Mouse (Mus musculus): ENCODE measurements at regions not wholly inside any gene's neighbourhood (a gene's known extent, or its start where the extent isn't known, plus 50 kb on each side); places are given as distances from the start of the nearest gene placed in this dataset.
"Not testable (repeated sequence)": the region's sequence is repeated elsewhere in the genome, so short reads cannot be mapped to it uniquely, and the experiment has no call there.

DNA sequence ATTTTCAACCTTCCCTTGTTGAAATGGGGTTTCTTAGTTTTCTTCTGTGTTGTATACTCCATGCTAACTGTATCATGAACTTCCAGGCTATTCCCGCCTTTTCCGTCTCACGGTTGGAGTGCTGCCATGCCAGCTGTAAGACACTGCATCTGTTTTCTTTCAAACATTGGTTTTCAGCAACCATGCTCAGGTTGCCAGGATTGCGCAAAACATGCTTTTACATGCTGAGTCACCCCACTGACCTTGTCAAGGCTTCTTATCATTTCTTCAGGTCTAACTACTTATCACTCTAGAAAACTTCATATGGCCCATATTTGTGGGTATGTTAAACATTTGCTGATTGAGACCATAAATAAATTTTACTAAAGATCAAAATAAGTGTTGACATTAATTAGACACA is 551.2 kb downstream of the Tlr4 start:
- ATAC-seq (ENCODE audit: low FRiP score) = no peak

DNA sequence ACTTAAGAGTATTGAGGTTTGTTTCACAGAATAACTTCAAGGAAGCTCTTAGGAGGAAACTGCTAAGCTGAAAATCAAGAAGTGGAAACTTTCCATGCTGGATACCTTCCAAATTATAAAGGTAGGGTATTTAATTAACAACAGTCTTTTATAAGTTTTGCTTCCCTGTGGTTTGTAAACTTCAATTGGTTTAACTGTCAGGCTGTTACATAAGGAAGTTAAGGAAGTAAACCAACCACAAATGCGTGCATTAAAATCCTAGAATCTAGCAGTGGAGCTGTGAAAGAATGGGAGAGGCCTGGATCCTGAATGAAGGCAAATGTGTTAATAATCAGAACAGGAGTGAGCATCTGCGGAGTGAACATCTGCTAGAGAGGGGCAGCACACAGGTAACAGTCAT is 560.5 kb downstream of the Tlr4 start:
- no peak overlapping the region for H3K27ac ChIP-seq (ENCODE audit: low read depth, low read length)
- DNase-seq (ENCODE audit: low spot score) = no peak
- H3K4me1 ChIP-seq (ENCODE audit: insufficient read depth, low read length) = no peaks in the 10 kb centered on the region
- no peak overlapping the region for H3K4me2 ChIP-seq (ENCODE audit: low read depth, low read length, poor library complexity, severe bottlenecking)
- H3K27me3 ChIP-seq (ENCODE audit: insufficient read depth, low read length) = no peaks in the 10 kb centered on the region
- no peak overlapping the region for H3K9ac ChIP-seq (replicated peaks; ENCODE audit: low read length, poor library complexity, severe bottlenecking)
- H3K36me3 ChIP-seq (ENCODE audit: insufficient read depth, low read length) = no peaks in the 10 kb centered on the region
- WGBS = 91% methylated on average over 2 of the region's 2 CpGs
- ATAC-seq (ENCODE audit: low FRiP score) = no peak
- H3K4me3 ChIP-seq (ENCODE audit: low read depth, low read length) = no peak overlapping the region
- TF ChIP-seq CTCF (IDR thresholded peaks at IDR 0.05) = no peak
- no peaks in the 10 kb centered on the region for H3K9me3 ChIP-seq (ENCODE audit: low read length)

More for the DNA sequence above, 551.2 kb downstream of the Tlr4 start:
- Histone ChIP-seq H3K4me2 (ENCODE audit: low read depth, low read length, poor library complexity, severe bottlenecking) (no peak overlapping the region), H3K4me3 (ENCODE audit: low read depth, low read length) (no peak overlapping the region), H3K9me3 (ENCODE audit: low read length) (no peaks in the 10 kb centered on the region), H3K9ac (replicated peaks; ENCODE audit: low read length, poor library complexity, severe bottlenecking) (no peak overlapping the region), H3K4me1 (ENCODE audit: insufficient read depth, low read length) (no peaks in the 10 kb centered on the region), H3K27ac (ENCODE audit: low read depth, low read length) (no peak overlapping the region), H3K36me3 (ENCODE audit: insufficient read depth, low read length) (no peaks in the 10 kb centered on the region), H3K27me3 (ENCODE audit: insufficient read depth, low read length) (no peaks in the 10 kb centered on the region)
- WGBS = 96% methylated on average over 4 of the region's 4 CpGs
- no peak for DNase-seq (ENCODE audit: low spot score)
- TF ChIP-seq CTCF (IDR thresholded peaks at IDR 0.05) = no peak

GRCm38 (mm10) chr4:67402977-67403376 is 575.6 kb downstream of the Tlr4 start:
- Histone ChIP-seq H3K27ac (ENCODE audit: low read depth, low read length) (no peak overlapping the region), H3K4me2 (ENCODE audit: low read depth, low read length, poor library complexity, severe bottlenecking) (no peak overlapping the region), H3K9me3 (ENCODE audit: low read length) (no peaks in the 10 kb centered on the region), H3K36me3 (ENCODE audit: insufficient read depth, low read length) (no peaks in the 10 kb centered on the region), H3K9ac (replicated peaks; ENCODE audit: low read length, poor library complexity, severe bottlenecking) (no peak overlapping the region), H3K4me1 (ENCODE audit: insufficient read depth, low read length) (no peaks in the 10 kb centered on the region), H3K27me3 (ENCODE audit: insufficient read depth, low read length) (no peaks in the 10 kb centered on the region), H3K4me3 (ENCODE audit: low read depth, low read length) (no peak overlapping the region)
- no peak for TF ChIP-seq CTCF (IDR thresholded peaks at IDR 0.05)
- ATAC-seq (ENCODE audit: low FRiP score) = no peak
- 87% methylated on average over 4 of the region's 4 CpGs for WGBS
- DNase-seq (ENCODE audit: low spot score) = no peak

GRCm38 (mm10) chr4:67424064-67424463 is 596.7 kb downstream of the Tlr4 start:
- DNase-seq (ENCODE audit: low spot score) (no peak), ATAC-seq (ENCODE audit: low FRiP score) (no peak)
- no peaks in the 10 kb centered on the region for H3K9me3 ChIP-seq (ENCODE audit: low read length)
- H3K4me1 ChIP-seq (ENCODE audit: insufficient read depth, low read length) = no peaks in the 10 kb centered on the region
- no peak overlapping the region for H3K9ac ChIP-seq (replicated peaks; ENCODE audit: low read length, poor library complexity, severe bottlenecking)
- H3K4me2 ChIP-seq (ENCODE audit: low read depth, low read length, poor library complexity, severe bottlenecking) = no peak overlapping the region
- H3K27ac ChIP-seq (ENCODE audit: low read depth, low read length) = no peak overlapping the region
- WGBS = 88% methylated on average over 1 of the region's 1 CpGs
- H3K27me3 ChIP-seq (ENCODE audit: insufficient read depth, low read length) = no peaks in the 10 kb centered on the region
- H3K36me3 ChIP-seq (ENCODE audit: insufficient read depth, low read length) = no peaks in the 10 kb centered on the region
- TF ChIP-seq CTCF (IDR thresholded peaks at IDR 0.05) = no peak
- no peak overlapping the region for H3K4me3 ChIP-seq (ENCODE audit: low read depth, low read length)

- H3K9me3 ChIP-seq (ENCODE audit: low read length) = no peaks in the 10 kb centered on the region
- ATAC-seq (ENCODE audit: low FRiP score) = no peak
These were observed 598.3 kb downstream of the Tlr4 start for GRCm38 (mm10) chr4:67425712-67426111.

DNA sequence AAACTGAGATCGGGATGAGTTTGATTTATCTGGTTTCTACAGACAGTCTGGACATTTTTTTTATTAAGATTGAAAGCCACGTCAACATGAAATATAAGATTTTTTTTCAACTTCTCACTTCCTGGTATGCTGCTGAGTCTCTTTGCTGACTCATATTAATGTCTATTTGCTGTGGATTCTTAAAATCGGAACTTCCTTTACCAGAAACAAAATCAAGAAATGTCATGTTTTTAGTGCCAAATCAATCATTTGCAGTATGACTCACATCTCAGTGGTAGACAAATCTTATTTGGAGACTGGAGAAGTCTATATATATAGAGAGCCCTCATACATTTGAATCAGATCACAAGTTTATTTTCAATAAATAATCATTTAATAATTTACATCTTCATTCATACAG is 620.5 kb downstream of the Tlr4 start:
- ATAC-seq (ENCODE audit: low FRiP score) = no peak
- Histone ChIP-seq H3K27ac (ENCODE audit: low read depth, low read length) (no peak overlapping the region), H3K9ac (replicated peaks; ENCODE audit: low read length, poor library complexity, severe bottlenecking) (no peak overlapping the region), H3K27me3 (ENCODE audit: insufficient read depth, low read length) (no peaks in the 10 kb centered on the region), H3K4me3 (ENCODE audit: low read depth, low read length) (no peak overlapping the region), H3K4me2 (ENCODE audit: low read depth, low read length, poor library complexity, severe bottlenecking) (no peak overlapping the region), H3K4me1 (ENCODE audit: insufficient read depth, low read length) (no peaks in the 10 kb centered on the region), H3K36me3 (ENCODE audit: insufficient read depth, low read length) (no peaks in the 10 kb centered on the region), H3K9me3 (ENCODE audit: low read length) (no peaks in the 10 kb centered on the region)
- DNase-seq (ENCODE audit: low spot score) = no peak
- 87% methylated on average over 3 of the region's 3 CpGs for WGBS
- no peak for TF ChIP-seq CTCF (IDR thresholded peaks at IDR 0.05)

More at GRCm38 (mm10) chr4:67425712-67426111, 598.3 kb downstream of the Tlr4 start:
- H3K9ac ChIP-seq (replicated peaks; ENCODE audit: low read length, poor library complexity, severe bottlenecking) = no peak overlapping the region
- H3K27ac ChIP-seq (ENCODE audit: low read depth, low read length) = no peak overlapping the region
- no peak for DNase-seq (ENCODE audit: low spot score)
- 79% methylated on average over 6 of the region's 6 CpGs for WGBS
- no peaks in the 10 kb centered on the region for H3K27me3 ChIP-seq (ENCODE audit: insufficient read depth, low read length)
- H3K4me3 ChIP-seq (ENCODE audit: low read depth, low read length) = no peak overlapping the region
- no peak for TF ChIP-seq CTCF (IDR thresholded peaks at IDR 0.05)
- no peaks in the 10 kb centered on the region for H3K36me3 ChIP-seq (ENCODE audit: insufficient read depth, low read length)
- no peaks in the 10 kb centered on the region for H3K4me1 ChIP-seq (ENCODE audit: insufficient read depth, low read length)
- no peak overlapping the region for H3K4me2 ChIP-seq (ENCODE audit: low read depth, low read length, poor library complexity, severe bottlenecking)

DNA sequence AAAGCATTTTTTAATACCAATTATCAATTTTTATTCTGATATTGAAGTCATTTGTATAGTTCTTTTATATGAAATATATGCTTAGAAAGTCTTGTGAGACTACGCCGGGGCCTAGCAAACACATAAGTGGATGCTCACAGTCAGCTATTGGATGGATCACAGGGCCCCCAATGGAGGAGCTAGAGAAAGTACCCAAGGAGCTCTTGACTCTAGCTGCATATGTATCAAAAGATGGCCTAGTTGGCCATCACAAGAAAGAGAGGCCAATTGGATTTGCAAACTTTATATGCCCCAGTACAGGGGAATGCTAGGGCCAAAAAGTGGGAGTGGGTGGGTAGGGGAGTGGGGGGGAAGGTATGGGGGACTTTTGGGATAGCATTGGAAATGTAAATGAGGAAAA is 632.5 kb downstream of the Tlr4 start:
- H3K4me2 ChIP-seq (ENCODE audit: low read depth, low read length, poor library complexity, severe bottlenecking); H3K4me3 ChIP-seq (ENCODE audit: low read depth, low read length); H3K9ac ChIP-seq (replicated peaks; ENCODE audit: low read length, poor library complexity, severe bottlenecking); DNase-seq (ENCODE audit: low spot score); H3K27me3 ChIP-seq (ENCODE audit: insufficient read depth, low read length); H3K9me3 ChIP-seq (ENCODE audit: low read length); H3K4me1 ChIP-seq (ENCODE audit: insufficient read depth, low read length); H3K36me3 ChIP-seq (ENCODE audit: insufficient read depth, low read length); H3K27ac ChIP-seq (ENCODE audit: low read depth, low read length); ATAC-seq (ENCODE audit: low FRiP score): not testable (repeated sequence)
- 95% methylated on average over 2 of the region's 2 CpGs for WGBS

Measured in midbrain, postnatal 0 days (tissue).